Mouse (Mus musculus) cortical plate, adult 2 months (tissue): Measurements from ENCODE around the gene H2afy.

Experiments
- CTCF ChIP-seq: fragments of 200-500 bp; IDR thresholded peaks from 2 replicates; pipeline ENCODE4 v1.5.1; 2011; ENCODE audit warnings: mild to moderate bottlenecking, control low read depth, low read length; ENCODE audit not compliant: insufficient read depth; ENCODE audit errors: extremely low read depth
- POLR2A ChIP-seq: fragments of 200-500 bp; IDR thresholded peaks from 2 replicates; pipeline ENCODE4 v1.6.1; 2011; ENCODE audit warnings: mild to moderate bottlenecking, low read length, control low read depth; ENCODE audit not compliant: insufficient read depth; ENCODE audit errors: extremely low read depth

DNA sequence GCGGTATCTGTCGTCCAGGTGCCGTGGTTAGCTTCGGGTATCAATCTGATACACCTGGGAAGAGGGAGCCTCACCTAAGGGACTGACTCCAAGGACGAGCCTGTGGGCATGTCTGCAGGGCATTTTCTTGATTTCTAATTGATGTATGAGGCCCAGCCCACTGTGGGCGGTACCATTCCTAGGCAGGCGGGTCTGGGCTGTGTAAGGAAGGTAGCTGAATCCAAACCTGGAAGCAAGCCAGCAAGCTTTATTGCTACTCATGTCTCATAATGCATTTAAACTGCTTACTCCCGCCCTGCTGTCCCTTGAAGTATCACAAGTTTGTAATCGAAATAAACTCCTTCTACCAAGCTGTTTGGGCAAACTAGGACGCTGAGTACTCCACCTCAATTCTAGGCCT is 10.5 kb downstream of the H2afy start:
- TF ChIP-seq POLR2A (no peak), CTCF (no peak)
